Mouse (Mus musculus) regulatory T cell (primary cell): ENCODE data around the gene Dpy19l3.

Experiments used
- in situ Hi-C: fragments of 300-600 bp; cut with MboI, MseI; formaldehyde crosslinking; loops from one replicate; pipeline ENCODE4 v1.15.1; 2025; ENCODE audit warnings: high pct_unique_total_duplicates

Gene Dpy19l3

DNA sequence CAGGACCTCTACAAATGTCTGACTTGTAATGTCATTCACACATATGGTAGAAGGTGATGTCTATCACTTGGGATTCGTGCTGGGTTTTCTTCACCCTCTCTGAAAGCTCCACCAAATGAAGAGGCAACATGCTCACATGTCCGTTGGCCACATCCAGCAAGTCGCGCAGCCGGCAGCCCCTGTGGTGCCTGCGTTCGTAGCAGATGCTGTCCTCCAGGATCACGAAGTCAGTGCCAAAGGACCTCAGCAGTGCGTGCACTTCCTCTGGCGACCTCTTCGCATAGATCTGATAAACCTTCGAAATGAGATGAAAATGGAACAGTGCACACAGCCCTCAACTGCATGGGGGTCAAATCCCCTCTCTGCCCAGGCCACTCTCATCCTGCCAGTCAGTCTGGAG lies 61.6 kb downstream of the Dpy19l3 start:
- in situ Hi-C loops, result no loop called here

DNA sequence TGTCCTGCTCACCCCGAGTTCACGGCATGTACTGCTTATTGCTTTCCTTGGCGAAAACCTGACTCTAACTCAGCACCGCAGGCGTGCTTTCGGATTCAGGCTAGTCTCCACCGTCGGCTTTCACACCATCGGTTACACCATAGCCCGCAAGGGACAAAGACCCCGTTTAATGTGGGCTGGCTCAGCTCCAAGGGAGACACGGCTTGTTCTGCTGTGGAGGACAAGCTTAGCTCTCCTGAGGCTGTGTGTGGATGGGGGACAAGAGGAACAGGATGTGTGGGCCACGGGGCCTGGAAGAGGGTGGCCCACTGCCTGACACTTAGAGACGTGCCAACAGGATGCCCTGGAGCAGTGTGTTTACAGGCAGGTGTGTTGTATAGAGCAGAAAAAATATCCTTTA lies 62.1 kb downstream of the Dpy19l3 start:
- in situ Hi-C loops, result no loop called here

DNA sequence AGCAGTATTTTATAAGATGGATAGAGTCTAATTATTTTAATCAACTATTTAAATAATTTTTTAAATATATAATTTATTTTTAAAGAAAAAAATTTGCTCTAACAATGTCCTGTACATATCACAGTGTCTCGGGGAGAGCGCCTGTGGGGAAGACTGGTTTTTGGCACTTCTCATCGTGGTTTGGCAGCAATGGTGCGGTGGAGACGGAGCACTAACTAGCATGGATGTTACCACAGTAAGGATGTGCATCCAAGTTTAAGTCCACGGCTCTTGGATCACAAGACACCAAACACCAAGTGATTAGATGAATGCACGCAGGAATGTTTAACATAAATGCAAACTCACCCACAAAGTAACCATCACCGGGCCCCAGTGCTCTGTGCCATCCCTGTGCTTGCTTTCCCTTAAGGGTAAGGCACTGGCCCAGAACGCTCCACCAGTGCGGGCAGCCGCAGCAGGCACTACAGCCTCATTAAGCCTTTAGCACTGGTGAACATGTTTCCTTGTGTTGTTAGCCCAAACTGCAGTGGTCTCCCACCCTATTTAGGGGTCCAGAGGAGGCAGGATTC lies 65.4 kb downstream of the Dpy19l3 start:
- in situ Hi-C loops, result no loop called here

DNA sequence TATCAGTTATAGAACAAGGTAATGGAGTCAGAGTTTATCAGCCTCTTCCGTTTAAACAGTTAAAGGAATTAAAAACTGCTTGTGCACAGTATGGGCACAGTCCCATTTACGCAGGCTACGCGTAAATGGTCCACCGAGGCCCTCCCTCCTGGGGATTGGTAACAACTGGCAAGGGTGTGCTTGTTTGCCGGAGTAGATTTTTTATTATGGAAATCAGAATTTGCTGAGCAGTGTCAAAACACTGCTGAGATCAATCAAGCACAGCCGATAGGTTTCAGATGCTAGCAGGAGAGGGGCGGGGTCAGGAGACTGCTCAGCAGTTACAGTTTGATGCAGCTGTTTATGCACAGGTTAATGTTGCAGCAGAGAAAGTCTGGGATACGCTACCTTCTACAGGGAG lies 66.0 kb downstream of the Dpy19l3 start:
- in situ Hi-C loops, result no loop called here

DNA sequence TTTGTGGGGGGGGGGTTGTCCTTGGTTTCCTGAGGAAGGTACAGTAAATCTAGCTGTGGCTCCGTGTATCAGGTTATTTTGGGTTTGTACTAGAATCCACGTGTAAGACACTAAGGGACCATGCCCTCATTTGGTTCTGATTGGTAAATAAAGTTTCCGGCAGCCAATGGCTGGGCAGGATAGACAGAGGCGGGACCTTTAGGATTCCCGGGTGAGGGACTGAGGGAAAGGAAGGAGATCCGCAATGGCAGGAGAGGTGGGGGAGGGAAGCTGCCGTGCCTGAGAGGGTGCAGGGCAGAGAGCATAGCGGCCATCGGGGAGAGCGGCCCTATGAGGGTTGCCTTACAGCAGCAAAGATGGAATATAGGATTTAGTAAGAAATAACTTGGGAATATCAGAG lies 67.0 kb downstream of the Dpy19l3 start:
- in situ Hi-C loops, result no loop called here

DNA sequence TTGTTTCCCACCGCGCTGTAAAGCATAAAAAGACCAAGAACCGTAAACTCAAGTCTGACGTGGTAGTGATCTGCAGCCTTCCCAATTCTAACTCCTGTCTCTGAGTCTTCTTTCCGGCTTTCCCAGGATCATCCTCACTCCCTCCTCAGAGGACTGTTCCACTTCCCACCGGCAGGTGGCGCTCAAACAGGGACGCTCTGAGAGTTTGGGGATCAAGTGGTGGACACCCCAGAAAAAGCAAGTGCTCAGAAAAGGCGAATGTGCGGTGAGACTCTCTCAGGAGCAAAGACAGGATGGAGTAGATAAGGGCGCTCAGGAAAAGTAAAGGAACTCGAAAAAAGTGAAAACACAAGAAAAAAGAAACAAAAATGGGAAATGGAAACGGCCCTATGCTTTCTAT lies 67.5 kb downstream of the Dpy19l3 start:
- in situ Hi-C loops, result no loop called here

DNA sequence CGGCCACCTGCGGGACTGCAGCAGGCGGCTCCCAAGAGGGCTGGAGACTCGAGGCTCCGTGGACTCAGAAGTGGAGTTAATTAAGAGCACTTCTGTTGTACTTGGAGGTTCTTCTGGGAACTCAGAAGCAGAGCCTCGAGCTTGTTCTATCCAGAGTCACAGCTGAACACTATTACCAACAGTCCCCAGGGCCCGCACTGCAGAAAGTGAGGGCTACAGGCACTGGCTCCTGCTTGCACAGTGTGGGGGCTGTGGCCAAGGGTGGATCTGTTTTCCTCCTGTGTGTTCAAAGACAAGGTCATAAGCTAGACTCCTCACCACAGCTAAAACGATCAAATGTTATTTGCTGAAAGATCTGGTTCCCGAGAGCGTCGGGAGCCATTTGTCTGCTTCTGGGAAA lies 68.0 kb downstream of the Dpy19l3 start:
- in situ Hi-C loops, result no loop called here

DNA sequence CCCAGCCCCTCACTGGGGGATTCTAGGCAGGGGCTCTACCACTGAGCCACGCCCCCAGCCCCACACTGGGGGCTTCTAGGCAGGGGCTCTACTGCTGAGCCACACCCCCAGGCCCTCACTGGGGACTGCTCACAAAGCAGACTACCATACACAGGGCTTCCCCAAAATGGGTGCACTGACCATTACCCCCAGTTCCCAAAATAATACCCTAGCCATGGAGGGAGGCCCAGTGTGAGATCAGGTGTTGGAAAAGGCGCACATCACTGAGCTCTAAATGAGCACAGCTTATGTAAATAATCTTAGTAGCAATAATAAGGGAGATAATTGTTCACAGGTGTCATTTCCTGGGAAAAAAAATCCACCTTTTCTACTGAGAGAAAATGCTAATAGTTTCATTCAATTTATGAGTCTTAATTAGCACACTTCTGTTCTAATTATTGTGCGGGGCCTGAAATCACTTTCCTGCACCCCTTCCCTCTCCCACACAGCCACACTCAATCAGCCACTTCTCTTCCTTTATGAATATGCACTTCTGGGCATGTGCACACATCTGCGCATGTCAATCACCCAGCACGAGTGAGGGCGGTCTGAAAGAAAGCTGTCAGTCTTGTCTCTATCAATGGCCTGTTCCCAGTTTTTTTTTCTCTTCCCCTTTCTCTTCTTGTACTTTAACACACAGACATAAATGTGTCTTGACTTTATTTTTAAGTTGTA lies 70.7 kb downstream of the Dpy19l3 start:
- in situ Hi-C loops, result no loop called here

DNA sequence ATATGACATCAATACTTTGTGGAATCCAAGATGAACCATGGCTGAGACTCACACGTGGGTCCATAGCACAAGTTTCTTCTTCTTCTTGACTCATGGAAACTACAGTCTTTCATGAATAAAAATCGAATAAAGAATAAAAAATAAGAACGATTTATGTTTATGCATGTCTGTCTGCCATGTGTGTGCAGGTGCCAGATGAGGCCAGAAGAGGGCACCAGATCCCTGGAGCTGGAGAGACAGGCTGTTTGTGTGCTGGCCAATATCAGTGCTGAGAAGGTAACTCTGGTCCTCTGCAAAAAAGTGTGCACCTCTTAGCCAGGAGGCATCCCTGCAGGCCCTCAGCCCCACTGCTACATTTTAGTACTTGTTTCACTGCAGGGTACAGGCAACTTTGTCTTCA lies 72.7 kb downstream of the Dpy19l3 start:
- in situ Hi-C loops, result no loop called here

DNA sequence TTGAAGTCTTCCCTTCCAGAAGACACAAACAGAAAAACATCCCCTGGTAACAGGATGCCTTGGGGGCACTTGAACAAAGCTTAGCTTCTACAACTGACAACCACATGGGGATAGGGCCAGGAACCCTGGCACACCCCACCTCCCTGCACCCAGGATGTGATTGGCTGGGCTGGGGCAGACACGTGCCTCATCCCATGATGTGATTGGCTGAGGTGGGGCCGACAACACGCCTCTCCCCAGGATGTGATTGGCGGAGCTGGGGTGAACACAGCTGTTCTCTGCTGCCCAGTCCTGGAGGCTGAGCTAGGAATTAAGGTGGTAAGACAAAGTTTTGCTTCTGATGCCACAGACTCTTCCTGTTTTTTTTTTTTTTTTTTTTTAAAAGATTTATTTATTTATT lies 75.3 kb downstream of the Dpy19l3 start:
- in situ Hi-C loops, result no loop called here

DNA sequence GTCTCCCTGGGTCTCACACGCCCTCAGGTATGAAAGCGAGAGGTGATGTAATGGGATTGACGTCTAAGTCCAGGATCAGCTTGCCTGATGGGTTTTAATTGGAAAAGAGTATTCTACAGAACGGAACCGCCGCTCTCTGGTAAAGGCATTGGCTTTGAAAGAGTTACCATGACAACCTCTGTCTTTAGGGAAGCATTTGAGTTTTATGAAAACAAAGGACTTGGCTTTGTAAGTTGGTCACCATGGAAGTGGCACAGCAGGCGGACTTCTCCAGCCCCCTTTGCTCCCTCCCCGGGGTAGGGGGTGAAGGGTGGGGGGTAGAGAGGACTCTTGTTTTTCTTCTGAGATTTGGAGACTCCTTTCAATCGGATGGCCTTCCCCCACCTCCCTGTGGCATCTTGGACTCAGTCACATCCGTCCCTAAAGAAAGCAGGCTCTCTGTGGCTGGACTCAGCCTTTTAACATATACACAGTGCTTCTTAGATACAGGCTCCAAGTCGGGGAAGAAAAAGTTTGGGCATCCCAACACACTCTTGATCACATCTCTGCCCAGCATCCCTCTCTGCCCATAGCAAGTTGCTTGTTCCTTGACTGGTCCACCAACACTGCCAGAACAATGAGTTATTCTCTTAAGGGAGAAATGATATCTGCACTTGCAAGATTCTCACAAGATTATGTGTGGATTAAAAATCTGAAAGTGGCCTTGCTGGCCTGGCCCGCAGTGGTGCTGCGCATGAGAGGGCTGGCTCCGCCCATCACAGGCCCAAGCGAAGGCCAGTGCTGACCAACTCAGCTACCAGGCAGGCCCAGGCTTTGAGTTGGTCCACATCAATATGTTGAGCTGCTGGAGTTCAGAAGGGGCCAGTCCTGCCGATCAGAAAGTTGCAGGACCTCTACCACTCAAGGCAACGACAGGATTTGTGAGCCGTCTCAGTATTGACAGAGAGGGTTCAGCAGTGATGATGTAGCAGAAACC lies 85.9 kb downstream of the Dpy19l3 start:
- in situ Hi-C loops, result loop anchor here (10.0 kb wide), 1 partner anchor 186 kb away; no protein-coding TSS in a partner anchor

DNA sequence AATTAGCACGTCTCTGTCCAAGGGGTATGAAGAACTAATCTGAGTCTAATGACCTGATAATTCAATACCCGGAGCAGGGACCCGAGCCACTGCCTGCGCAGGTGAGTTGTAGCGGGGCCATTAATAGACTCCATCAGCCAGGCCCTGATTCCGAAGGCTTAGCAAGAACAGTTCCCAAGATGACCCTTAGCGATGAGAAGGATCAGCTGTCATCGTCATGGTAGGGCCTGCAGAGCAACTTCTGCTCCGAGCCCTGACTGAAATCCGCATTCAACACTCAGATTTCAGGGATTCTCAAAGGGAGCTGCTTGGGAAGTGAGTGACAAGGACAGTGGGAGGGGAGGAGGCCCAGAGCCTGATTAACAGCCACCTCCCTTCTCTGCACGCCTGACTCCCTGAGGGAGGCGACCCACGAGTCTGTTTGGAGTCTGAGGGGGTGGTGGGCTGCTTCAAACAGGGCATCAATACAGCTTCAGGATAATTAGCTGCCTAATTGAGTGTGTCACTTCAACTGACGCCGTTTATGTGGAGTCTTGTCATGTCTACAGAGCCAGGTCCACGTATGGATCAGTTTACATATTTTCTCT lies 90.4 kb downstream of the Dpy19l3 start:
- in situ Hi-C loops, result loop anchor here (10.0 kb wide), 1 partner anchor 191 kb away; no protein-coding TSS in a partner anchor

DNA sequence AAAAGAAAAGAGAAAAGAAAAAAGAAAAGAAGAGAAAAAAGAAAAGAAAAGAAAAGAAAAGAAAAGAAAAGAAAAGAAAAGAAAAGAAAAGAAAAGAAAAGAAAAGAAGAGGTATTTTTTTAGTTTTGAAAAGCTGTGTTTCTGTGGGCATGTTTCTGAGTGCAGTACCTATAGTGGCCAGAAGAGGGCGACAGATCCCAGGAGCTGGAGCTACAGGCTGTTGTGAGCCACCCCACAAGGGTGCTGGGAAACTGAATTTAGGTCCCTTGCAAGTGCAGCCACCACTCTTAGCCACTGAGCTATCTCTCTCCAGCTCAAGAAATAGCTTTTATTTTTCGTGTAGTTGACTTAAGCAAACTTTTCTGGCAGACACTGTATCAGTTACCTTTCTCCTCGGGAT lies 95.1 kb downstream of the Dpy19l3 start:
- in situ Hi-C loops, result no loop called here

DNA sequence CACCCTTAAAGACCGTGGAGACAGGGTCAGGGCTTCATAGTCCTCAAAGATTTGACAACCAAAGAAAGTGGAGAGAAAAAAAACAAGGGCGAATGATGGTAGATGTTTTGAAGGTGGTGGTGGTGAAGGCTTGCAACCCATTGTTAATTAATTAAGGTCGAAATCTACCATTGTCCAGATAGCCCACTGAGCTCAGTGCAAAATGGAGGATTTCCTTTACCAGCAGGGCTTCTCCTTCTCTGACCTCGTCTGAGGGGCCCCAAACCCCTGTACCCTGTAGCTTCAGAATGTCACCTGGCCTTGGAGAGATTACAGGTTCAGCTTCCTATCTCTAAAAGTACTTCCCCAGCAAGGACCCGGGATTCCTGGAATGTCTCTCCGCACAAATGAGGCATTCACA lies 96.4 kb downstream of the Dpy19l3 start:
- in situ Hi-C loops, result no loop called here

DNA sequence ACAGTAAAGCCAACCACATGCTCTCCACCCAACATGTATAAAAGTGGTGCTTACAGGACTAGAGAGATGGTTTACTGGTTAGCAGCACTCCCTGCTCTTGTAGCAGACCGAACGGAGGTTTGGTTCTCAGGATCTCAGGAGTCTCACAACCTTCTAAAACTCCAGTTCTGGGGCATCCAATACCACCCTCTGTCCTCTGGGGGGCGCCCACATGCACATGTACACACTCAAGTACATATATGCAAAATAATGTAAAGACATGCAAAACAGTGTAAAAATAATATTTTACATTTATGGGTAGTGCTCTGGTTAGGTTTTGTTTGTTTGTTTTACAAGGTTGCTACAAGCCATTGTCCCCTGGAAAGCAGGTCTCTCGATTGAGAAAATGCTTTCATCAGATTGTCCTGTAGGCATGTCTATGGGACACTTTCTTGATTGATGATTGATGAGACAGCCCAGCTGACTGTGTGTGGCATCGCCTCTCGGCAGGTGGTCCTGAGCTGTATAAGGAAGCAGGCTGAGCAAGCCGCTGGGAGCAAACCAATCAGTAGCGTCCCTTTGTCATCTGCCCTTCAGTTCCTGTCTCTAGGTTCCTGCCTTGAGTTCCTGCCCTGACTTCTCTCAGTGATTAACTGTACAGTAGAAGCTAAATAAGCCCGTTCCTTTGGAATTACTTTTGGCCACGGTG lies 102.5 kb downstream of the Dpy19l3 start:
- in situ Hi-C loops, result no loop called here

DNA sequence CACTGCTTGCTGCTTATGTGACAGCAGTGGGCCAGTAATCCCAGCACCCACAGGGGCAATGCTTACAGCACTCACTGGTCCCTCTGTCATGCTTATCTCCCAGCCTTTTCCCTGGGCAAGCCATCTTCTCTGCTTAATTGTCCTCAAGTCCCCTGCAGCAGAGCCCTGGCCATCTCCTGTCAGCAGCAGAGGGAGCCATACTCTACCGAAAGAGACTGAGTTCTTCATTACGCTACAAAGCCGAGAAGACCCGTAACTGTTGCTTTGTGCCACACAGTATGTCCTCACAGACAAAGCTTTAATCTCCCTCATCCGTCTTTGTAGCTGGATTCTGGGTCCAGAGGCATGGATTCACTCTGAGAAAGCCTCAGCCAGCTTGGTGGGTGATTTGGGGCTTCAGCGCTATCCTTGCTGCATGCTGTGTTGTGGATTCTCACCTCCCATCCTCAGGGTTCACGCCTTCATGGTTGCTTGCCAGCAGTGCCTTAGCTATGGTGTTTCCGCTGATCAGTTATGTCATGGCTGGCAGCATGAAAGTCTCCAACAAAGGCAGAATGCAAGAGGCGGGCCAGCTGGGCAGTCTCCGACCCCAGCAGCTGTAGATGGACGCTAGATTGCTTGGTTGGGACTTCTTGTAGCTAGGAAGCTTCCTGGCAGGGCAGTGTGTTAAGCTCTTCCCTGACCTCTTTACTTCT lies 103.4 kb downstream of the Dpy19l3 start:
- in situ Hi-C loops, result no loop called here

DNA sequence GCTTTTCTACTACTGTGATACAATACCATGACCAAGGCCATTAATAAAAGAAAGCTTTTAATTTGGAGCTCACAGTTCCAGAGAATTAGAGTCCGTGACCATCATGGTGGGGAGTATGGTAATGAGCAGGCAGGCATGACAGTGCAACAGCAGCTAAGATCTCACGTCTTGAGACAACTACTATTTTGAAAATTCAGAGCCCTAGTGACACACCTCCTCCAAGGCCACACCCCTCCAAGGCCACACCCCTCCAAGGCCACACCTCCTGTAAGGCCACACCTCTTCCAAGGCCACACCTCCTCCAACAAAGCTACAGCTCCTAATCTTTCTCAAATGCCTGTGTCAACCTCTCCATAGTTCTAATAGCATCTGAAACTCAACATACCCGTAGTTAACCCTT lies 105.2 kb downstream of the Dpy19l3 start:
- in situ Hi-C loops, result loop anchor here (10.0 kb wide), 1 partner anchor 1244 kb away; no protein-coding TSS in a partner anchor

DNA sequence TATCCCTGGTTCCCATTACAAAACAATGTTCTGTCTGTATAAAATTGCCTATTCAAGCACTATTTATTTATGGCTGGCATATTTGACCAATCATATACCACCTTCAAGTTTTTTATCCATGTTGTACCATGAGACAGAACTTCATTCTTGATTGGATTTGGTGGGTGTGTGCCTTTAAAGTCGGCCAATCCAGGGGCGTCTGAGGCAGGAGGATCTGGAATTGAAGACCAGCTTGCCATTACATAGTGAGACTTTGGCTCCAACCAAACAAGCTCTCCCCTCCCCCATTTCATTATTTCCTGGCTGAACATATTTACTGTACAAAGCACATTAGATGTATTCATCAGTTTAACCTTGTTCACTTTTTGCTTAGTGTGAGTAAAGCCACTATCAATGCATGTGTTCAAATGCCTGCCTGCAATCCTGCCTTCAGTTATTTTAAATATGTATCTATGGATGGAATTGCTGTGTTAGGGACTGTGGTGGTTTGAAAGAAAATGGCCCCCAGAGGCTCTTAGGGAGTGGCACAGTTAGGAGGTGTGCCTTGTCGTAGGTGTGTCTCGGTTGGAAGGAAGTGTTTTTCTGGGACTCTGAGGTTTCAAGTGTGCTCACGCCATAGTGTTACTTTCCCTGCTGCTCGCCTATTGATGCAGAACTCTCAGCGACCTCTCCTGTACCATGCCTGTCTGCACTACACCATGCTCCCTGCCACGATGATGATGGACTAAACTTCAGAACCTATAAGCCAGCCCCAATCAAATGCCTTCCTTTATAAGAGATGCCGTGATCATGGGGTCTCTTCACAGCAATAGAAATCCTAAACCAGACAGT lies 105.8 kb downstream of the Dpy19l3 start:
- in situ Hi-C loops, result loop anchor here (10.0 kb wide), 1 partner anchor 1244 kb away; no protein-coding TSS in a partner anchor

DNA sequence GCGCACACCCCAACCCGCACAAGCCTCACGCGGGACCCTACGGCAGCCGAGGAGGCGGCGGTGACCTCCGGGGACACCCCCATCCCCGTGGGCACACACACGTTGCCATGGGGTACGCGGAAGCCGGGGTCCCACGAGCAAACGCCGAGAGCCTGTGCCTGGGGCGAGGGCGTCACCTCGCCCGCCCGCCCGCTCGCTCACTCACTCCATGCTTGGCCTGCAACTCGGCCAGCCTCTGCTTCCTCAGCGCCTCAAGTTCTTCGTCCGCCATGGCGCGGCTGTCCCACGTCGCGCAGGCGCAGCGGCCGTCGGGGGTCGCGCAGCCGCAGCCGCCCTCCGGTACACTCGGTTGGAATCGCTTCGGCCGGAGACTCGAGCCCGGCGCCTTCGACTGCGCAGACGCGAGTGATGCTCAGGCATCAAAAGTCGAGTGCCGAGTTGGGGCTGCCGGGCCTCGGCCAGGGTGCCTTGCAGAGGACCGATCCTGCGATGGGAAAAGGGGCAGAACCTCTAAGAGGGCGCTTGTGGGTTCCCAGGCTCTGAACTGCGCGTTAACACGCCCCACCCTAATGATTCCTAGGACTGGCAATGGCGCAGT lies 107.1 kb downstream of the Dpy19l3 start, which contains the start of gene Pdcd5:
Gene Pdcd5, minus strand, starts transcription at position 421 of the 598 bp plus-strand sequence.
- in situ Hi-C loops, result loop anchor here (10.0 kb wide), 1 partner anchor 1242 kb away; no protein-coding TSS in a partner anchor
